Mouse (Mus musculus) hindbrain, embryonic 16.5 days (tissue): Measurements from ENCODE around the gene Krt7. TPM values are rescaled to one million over a fixed set of nuclear protein-coding genes. Genes with fewer than 3 reads are reported as not detected.
A peak's percentile ranks its signal among the peaks of the same experiment; 100 is the strongest.

Experiments
- ATAC-seq: fragments of 200-750 bp; cut with Nextera tagmentation; 2 replicates; pipeline ENCODE4 v1.8.0; 2017; ENCODE audit warnings: moderate TSS enrichment, moderate library complexity
- H3K27ac ChIP-seq: fragments of 300-500 bp; sonication (generic); 2 replicates; pipeline ENCODE4 v1.5.1; 2014; ENCODE audit warnings: low read depth, mild to moderate bottlenecking, control low read depth, low read length, moderate library complexity
- H3K27me3 ChIP-seq: fragments of 300-500 bp; sonication (generic); replicated peaks from 2 replicates; pipeline ENCODE4 v1.6.1; 2014; ENCODE audit warnings: low read length; ENCODE audit not compliant: control insufficient read depth, insufficient read depth
- H3K36me3 ChIP-seq: fragments of 300-500 bp; sonication (generic); 2 replicates; pipeline ENCODE4 v1.6.1; 2014; ENCODE audit warnings: mild to moderate bottlenecking, low read length, moderate library complexity, mixed read lengths; ENCODE audit not compliant: control insufficient read depth, insufficient read depth
- H3K4me1 ChIP-seq: fragments of 300-500 bp; sonication (generic); 2 replicates; pipeline ENCODE4 v1.6.1; 2014; ENCODE audit warnings: low read depth, low read length; ENCODE audit not compliant: control insufficient read depth, insufficient read depth
- H3K4me2 ChIP-seq: fragments of 300-500 bp; sonication (generic); 2 replicates; pipeline ENCODE4 v1.6.1; 2014; ENCODE audit warnings: mild to moderate bottlenecking, low read length, control low read depth, moderate library complexity
- H3K4me3 ChIP-seq: fragments of 300-500 bp; sonication (generic); 2 replicates; pipeline ENCODE4 v1.5.1; 2014; ENCODE audit warnings: mild to moderate bottlenecking, low read length, control low read depth, moderate library complexity
- H3K9ac ChIP-seq: fragments of 300-500 bp; sonication (generic); 2 replicates; pipeline ENCODE4 v1.6.1; 2014; ENCODE audit warnings: low read depth, mild to moderate bottlenecking, control low read depth, low read length, moderate library complexity
- H3K9me3 ChIP-seq: fragments of 300-500 bp; sonication (generic); 2 replicates; pipeline ENCODE4 v1.6.1; 2014; ENCODE audit warnings: mild to moderate bottlenecking, low read length, moderate library complexity; ENCODE audit not compliant: control insufficient read depth
- whole genome bisulfite sequencing: fragments of 180-500 bp; shearing (Covaris S2); extraction: QIAGEN DNeasy Blood & Tissue Kit; methylation state at CpG from one replicate; pipeline ENCODE4 v1.1.7; 2014; 5-methylcytosine and 5-hydroxymethylcytosine counted together
- microRNA counts: library from miRNA; unstranded; fragments of <30 nt; microRNA quantifications from one replicate; lab custom pipeline; 2016
- microRNA-seq: library from miRNA; unstranded; fragments of <30 nt; microRNA quantifications from one replicate; pipeline ENCODE4, GENCODE M21; 2017
- polyA plus RNA-seq: library from polyadenylated mRNA; unstranded; fragments of >200 nt; fragmentation: Nextera tagmentation; extraction: Ambion mirVana; gene quantifications from 2 replicates; pipeline ENCODE4 v1.2.1, GENCODE M21; 2015

The Krt7 gene
- polyA plus RNA-seq, 1 experiment from 2014 or later = 1.3 TPM

- Histone ChIP-seq H3K9me3 (no peaks in the 10 kb centered on the region), H3K36me3 (no peaks in the 10 kb centered on the region), H3K4me2 (no peak within 1 kb of the TSS), H3K9ac (no peak within 1 kb of the TSS), H3K27ac (no peak within 1 kb of the TSS), H3K4me3 (no peak within 1 kb of the TSS), H3K27me3 (no peaks in the 10 kb centered on the region), H3K4me1 (no peaks in the 10 kb centered on the region)
- ATAC-seq = no peak
- WGBS = 36% methylated on average over 10 of the region's 10 CpGs
Observed at GRCm38 (mm10) chr15:101472952-101473528, 62.2 kb downstream of the Krt7 start, which contains the start of gene Krt86. Gene Krt86 (plus strand): TSS chr15:101473478.

- Histone ChIP-seq H3K27me3 (no peaks in the 10 kb centered on the region), H3K9ac (peak overlapping the region; percentile 46; the same call in 1 of the 2 replicates), H3K9me3 (no peaks in the 10 kb centered on the region), H3K36me3 (no peaks in the 10 kb centered on the region), H3K4me2 (peak overlapping the region; percentile 66), H3K4me3 (peak overlapping the region; percentile 33), H3K4me1 (peaks cover 10% of the 10 kb centered on the region), H3K27ac (no peak overlapping the region)
- 8% methylated on average over 31 of the region's 31 CpGs for WGBS
- ATAC-seq = no peak
Observed at GRCm38 (mm10) chr15:101479007-101479665, 68.3 kb downstream of the Krt7 start.

- H3K36me3 ChIP-seq = no peaks in the 10 kb centered on the region
- no peaks in the 10 kb centered on the region for H3K27me3 ChIP-seq
- peak overlapping the region; percentile 46; the same call in 1 of the 2 replicates for H3K9ac ChIP-seq
- no peaks in the 10 kb centered on the region for H3K9me3 ChIP-seq
- 31% methylated on average over 11 of the region's 11 CpGs for WGBS
- H3K4me1 ChIP-seq = peaks cover 10% of the 10 kb centered on the region
- H3K4me3 ChIP-seq = peak overlapping the region; percentile 33
- peak overlapping the region; percentile 66 for H3K4me2 ChIP-seq
- no peak for ATAC-seq
- H3K27ac ChIP-seq = no peak overlapping the region
Observed at GRCm38 (mm10) chr15:101479666-101480060, 68.8 kb downstream of the Krt7 start.

MicroRNA genes within 50 kb of the gene (microRNA counts, 519-probe panel; counts per million panel counts)
- 2,249 counts per million, percentile 48 among the panel's probes with 10 or more counts for microRNA mmu-miR-1941-3p (lab: Ali Mortazavi, UCI)
- 1,140 counts per million, percentile 8 among the panel's probes with 10 or more counts for microRNA mmu-miR-1941-5p (lab: Ali Mortazavi, UCI)

Small RNAs within 50 kb of the gene (microRNA-seq; reads per million reads assigned to microRNA genes)
- not detected for gene Mir1941

Other genes starting within 250 kb of the Krt7 start
- gene Acvr1b, start 237.0 kb upstream of the Krt7 start, polyA plus RNA-seq = 22.4 and 24.1 TPM in 2 replicates
- gene Grasp, start 186.9 kb upstream of the Krt7 start, polyA plus RNA-seq = 1.1 and 1.7 TPM in 2 replicates
- gene Nr4a1, start 156.8 kb upstream of the Krt7 start, polyA plus RNA-seq = 6.8 and 7.2 TPM in 2 replicates
- 79.6 and 81.3 TPM in 2 replicates for gene Atg101, start 126.8 kb upstream of the Krt7 start, polyA plus RNA-seq
- 0.13 and 0.21 TPM in 2 replicates for gene 6030408B16Rik, start 117.8 kb upstream of the Krt7 start, polyA plus RNA-seq
- gene Krt80, start 40.9 kb upstream of the Krt7 start, polyA plus RNA-seq = 0.25 and 0.38 TPM in 2 replicates
- gene Krt87, start 27.8 kb downstream of the Krt7 start, polyA plus RNA-seq = 1.0 and 1.2 TPM in 2 replicates
- gene Krt88, start 36.7 kb downstream of the Krt7 start, polyA plus RNA-seq = not detected in 2 replicates
- gene Krt81, start 52.7 kb downstream of the Krt7 start, polyA plus RNA-seq = 0.20 TPM in 1 of 2 replicates, not detected in the other
- 0.10 and 0.12 TPM in 2 replicates for gene Krt86, start 62.4 kb downstream of the Krt7 start, polyA plus RNA-seq
- gene Krt83, start 80.5 kb downstream of the Krt7 start, polyA plus RNA-seq = not detected in 2 replicates
- not detected in 2 replicates for gene Gm49425, start 106.2 kb downstream of the Krt7 start, polyA plus RNA-seq
- gene Krt84, start 121.8 kb downstream of the Krt7 start, polyA plus RNA-seq = not detected in 2 replicates
- not detected in 2 replicates for gene Krt82, start 139.6 kb downstream of the Krt7 start, polyA plus RNA-seq
- gene Krt90, start 151.9 kb downstream of the Krt7 start, polyA plus RNA-seq = 0.11 and 0.29 TPM in 2 replicates
- 0.20 and 0.24 TPM in 2 replicates for gene Krt75, start 162.9 kb downstream of the Krt7 start, polyA plus RNA-seq
- gene Gm5414, start 217.1 kb downstream of the Krt7 start, polyA plus RNA-seq = not detected in 2 replicates
- gene Gm5478, start 236.3 kb downstream of the Krt7 start, polyA plus RNA-seq = not detected in 2 replicates